Mouse (Mus musculus) liver, embryonic 14.5 days (tissue): Measurements from ENCODE around the gene Gramd1b. TPM values are rescaled to one million over a fixed set of nuclear protein-coding genes. Genes with fewer than 3 reads are reported as not detected.

Source experiments
- ATAC-seq: fragments of 200-750 bp; cut with Nextera tagmentation; 2 replicates; pipeline ENCODE4 v1.8.0; 2017; ENCODE audit warnings: moderate number of reproducible peaks, mild to moderate bottlenecking, moderate library complexity; ENCODE audit not compliant: insufficient read depth
- DNase-seq, 3 experiments: peaks; one replicate each; pipeline ENCODE4 v3.0.0-alpha.2; 2012 to 2013; ENCODE audit warnings: low read depth in 3 of 3, low spot score in 3 of 3
- H3K27ac ChIP-seq: fragments of 300-500 bp; sonication (generic); 2 replicates; pipeline ENCODE4 v1.5.1; 2014; ENCODE audit warnings: moderate library complexity, mild to moderate bottlenecking, control low read depth, inconsistent platforms
- H3K27me3 ChIP-seq: fragments of 300-500 bp; sonication (generic); 2 replicates; pipeline ENCODE4 v1.6.1; 2014; ENCODE audit warnings: mild to moderate bottlenecking, low read length, moderate library complexity; ENCODE audit not compliant: control insufficient read depth, insufficient read depth
- H3K36me3 ChIP-seq: fragments of 300-500 bp; sonication (generic); replicated peaks from 2 replicates; pipeline ENCODE4 v1.6.1; 2014; ENCODE audit warnings: low read depth; ENCODE audit not compliant: control insufficient read depth, insufficient read depth
- H3K4me1 ChIP-seq, 2 experiments: fragments of 200-500 bp in 1 of 2; fragments of 300-500 bp in 1 of 2; sonication (generic) in 1 of 2; replicated peaks; 2 replicates each; pipeline ENCODE4 v1.6.1; 2012 to 2014; ENCODE audit warnings: antibody characterized with exemption in 1 of 2, inconsistent platforms in 1 of 2, low read length in 1 of 2; ENCODE audit not compliant: control insufficient read depth in 2 of 2, insufficient read depth in 2 of 2
- H3K4me2 ChIP-seq: fragments of 300-500 bp; sonication (generic); 2 replicates; pipeline ENCODE4 v1.6.1; 2014; ENCODE audit warnings: low read depth, mild to moderate bottlenecking, control low read depth, moderate library complexity
- H3K4me3 ChIP-seq, 2 experiments: fragments of 200-500 bp in 1 of 2; fragments of 300-500 bp in 1 of 2; sonication (generic) in 1 of 2; 2 replicates each; pipeline ENCODE4 v1.5.1; 2012 to 2014; ENCODE audit warnings: low read depth in 2 of 2, low read length in 2 of 2, mild to moderate bottlenecking in 2 of 2, control low read depth in 1 of 2, inconsistent platforms in 1 of 2, moderate library complexity in 1 of 2; ENCODE audit not compliant: insufficient read depth in 1 of 2
- H3K9ac ChIP-seq: fragments of 300-500 bp; sonication (generic); replicated peaks from 2 replicates; pipeline ENCODE4 v1.6.1; 2014; ENCODE audit warnings: mild to moderate bottlenecking, control low read depth, moderate library complexity
- H3K9me3 ChIP-seq: fragments of 300-500 bp; sonication (generic); 2 replicates; pipeline ENCODE4 v1.6.1; 2016; ENCODE audit warnings: low read length, mixed read lengths; ENCODE audit not compliant: control insufficient read depth
- CTCF ChIP-seq: IDR thresholded peaks from 2 replicates; pipeline ENCODE4 v1.5.1; 2016; ENCODE audit warnings: antibody characterized with exemption, low read depth, control low read depth
- EP300 ChIP-seq: IDR thresholded peaks from 2 replicates; pipeline ENCODE4 v1.6.1; 2016; ENCODE audit warnings: antibody characterized with exemption, low read depth
- WGBS: fragments of 180-500 bp; shearing (Covaris S2); extraction: QIAGEN DNeasy Blood & Tissue Kit; methylation state at CpG from one replicate; pipeline ENCODE4 v1.1.7; 2014; ENCODE audit not compliant: insufficient replicate concordance; 5-methylcytosine and 5-hydroxymethylcytosine counted together
- polyA plus RNA-seq, 2 experiments: library from polyadenylated mRNA; depleted of rRNA in 1 of 2; stranded (reverse) in 1 of 2; unstranded in 1 of 2; fragments of >200 nt; fragmentation: Nextera tagmentation in 1 of 2; extraction: Ambion mirVana in 1 of 2; gene quantifications; 2 replicates each; pipeline versions ENCODE4 v1.2.1 to v1.2.3; 2012 to 2014

The Gramd1b gene
- polyA plus RNA-seq, 2 experiments = 0.71 to 1.0 TPM

DNA sequence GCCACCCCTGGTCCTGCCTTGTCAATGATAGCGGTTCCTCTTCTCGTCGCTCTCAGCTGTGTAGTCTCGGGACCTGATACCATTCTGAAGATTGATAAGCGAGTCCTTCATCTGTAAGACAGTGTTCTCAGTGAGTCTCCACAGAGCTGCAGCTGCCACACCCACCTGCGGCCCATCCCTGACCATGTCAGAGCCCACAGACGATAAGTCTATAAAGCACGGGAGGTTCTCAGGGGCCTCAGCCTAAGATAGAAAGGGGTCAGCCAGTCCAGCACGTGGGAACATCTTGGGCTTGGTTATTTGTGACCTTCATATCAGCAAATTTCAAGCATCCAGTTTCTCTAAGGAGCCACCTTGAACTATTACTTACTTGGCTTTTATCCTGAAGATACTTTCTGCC lies 233.2 kb downstream of the Gramd1b start:
- H3K4me1 ChIP-seq = no peaks in the 10 kb centered on the region
- H3K9me3 ChIP-seq = no peaks in the 10 kb centered on the region
- H3K4me2 ChIP-seq = no peak overlapping the region
- H3K27me3 ChIP-seq = no peaks in the 10 kb centered on the region
- no peak for DNase-seq
- H3K36me3 ChIP-seq = no peaks in the 10 kb centered on the region
- H3K27ac ChIP-seq = no peak overlapping the region
- H3K9ac ChIP-seq = no peak overlapping the region
- ATAC-seq = no peak
- TF ChIP-seq EP300 = no peak
- TF ChIP-seq CTCF = no peak
- no peak overlapping the region for H3K4me3 ChIP-seq
- 63% methylated on average over 9 of the region's 9 CpGs for WGBS

- 61% methylated on average over 5 of the region's 5 CpGs for WGBS
- DNase-seq = no peak
- Histone ChIP-seq H3K4me3 (no peak overlapping the region), H3K9me3 (no peaks in the 10 kb centered on the region), H3K4me2 (no peak overlapping the region), H3K36me3 (no peaks in the 10 kb centered on the region), H3K9ac (no peak overlapping the region), H3K27ac (no peak overlapping the region), H3K27me3 (no peaks in the 10 kb centered on the region), H3K4me1 (no peaks in the 10 kb centered on the region)
- TF ChIP-seq CTCF (no peak), EP300 (no peak)
- ATAC-seq = no peak
Observed at GRCm38 (mm10) chr9:40296251-40296650, 234.9 kb downstream of the Gramd1b start.

- Histone ChIP-seq H3K27ac (no peak overlapping the region), H3K9ac (no peak overlapping the region), H3K4me3 (no peak overlapping the region), H3K9me3 (no peaks in the 10 kb centered on the region), H3K4me1 (no peaks in the 10 kb centered on the region), H3K4me2 (no peak overlapping the region), H3K36me3 (no peaks in the 10 kb centered on the region), H3K27me3 (no peaks in the 10 kb centered on the region)
- TF ChIP-seq CTCF = no peak
- TF ChIP-seq EP300 = no peak
- DNase-seq = no peak
- 60% methylated on average over 1 of the region's 1 CpGs for WGBS
- no peak for ATAC-seq
Observed at GRCm38 (mm10) chr9:40294866-40295265, 236.3 kb downstream of the Gramd1b start.

DNA sequence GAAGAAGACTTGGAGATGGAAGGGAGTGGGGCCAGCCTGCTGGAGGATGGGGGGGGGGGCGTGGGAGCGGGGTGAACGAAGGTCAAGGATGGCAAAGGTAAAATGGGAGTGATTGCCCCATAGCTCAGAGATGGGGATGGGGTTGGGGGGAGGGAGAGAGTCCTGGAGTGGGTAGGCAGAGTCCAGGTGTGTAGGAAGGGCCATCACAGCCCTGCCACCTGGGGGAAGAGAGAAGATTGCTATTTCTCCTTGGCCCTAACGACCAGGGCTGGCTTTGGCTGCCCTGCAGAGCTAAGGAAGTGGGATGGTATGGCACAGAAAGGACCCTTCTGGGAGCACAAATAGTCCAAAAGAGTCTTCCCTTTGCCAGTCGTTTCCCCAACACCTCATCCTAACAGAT lies 237.0 kb downstream of the Gramd1b start:
- Histone ChIP-seq H3K4me3 (no peak overlapping the region), H3K4me2 (no peak overlapping the region), H3K4me1 (no peaks in the 10 kb centered on the region), H3K9ac (no peak overlapping the region), H3K36me3 (no peaks in the 10 kb centered on the region), H3K27ac (no peak overlapping the region), H3K9me3 (no peaks in the 10 kb centered on the region), H3K27me3 (no peaks in the 10 kb centered on the region)
- TF ChIP-seq CTCF = no peak
- TF ChIP-seq EP300 = no peak
- WGBS = 53% methylated on average over 3 of the region's 5 CpGs
- DNase-seq = no peak
- no peak for ATAC-seq

DNA sequence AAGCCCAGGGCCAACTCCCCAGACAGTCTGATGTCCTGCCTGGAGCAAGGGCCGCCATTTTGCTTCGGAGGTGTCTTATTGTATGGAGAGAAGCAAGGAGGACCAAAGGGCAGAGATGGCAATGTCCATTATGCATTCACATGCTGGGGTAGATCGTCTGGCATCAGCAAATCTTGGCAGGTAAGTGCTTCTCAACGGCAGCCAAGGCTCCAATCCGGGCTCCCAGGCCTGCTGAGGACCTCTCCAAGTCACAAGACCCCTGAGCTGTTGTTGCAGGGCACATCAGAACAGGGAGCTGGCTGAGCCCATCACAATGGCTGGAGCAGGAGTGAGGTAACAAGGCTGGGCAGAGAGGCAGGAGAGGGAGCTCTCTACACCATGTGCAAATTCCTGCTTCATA lies 237.4 kb downstream of the Gramd1b start:
- 63% methylated on average over 5 of the region's 5 CpGs for WGBS
- Histone ChIP-seq H3K4me1 (no peaks in the 10 kb centered on the region), H3K4me2 (no peak overlapping the region), H3K36me3 (no peaks in the 10 kb centered on the region), H3K27me3 (no peaks in the 10 kb centered on the region), H3K27ac (no peak overlapping the region), H3K4me3 (no peak overlapping the region), H3K9me3 (no peaks in the 10 kb centered on the region), H3K9ac (no peak overlapping the region)
- TF ChIP-seq EP300 = no peak
- TF ChIP-seq CTCF = no peak
- no peak for DNase-seq
- ATAC-seq = no peak

GRCm38 (mm10) chr9:40293286-40293685 lies 237.9 kb downstream of the Gramd1b start:
- Histone ChIP-seq H3K4me2 (no peak overlapping the region), H3K36me3 (no peaks in the 10 kb centered on the region), H3K4me1 (no peaks in the 10 kb centered on the region), H3K27me3 (no peaks in the 10 kb centered on the region), H3K9me3 (no peaks in the 10 kb centered on the region), H3K27ac (no peak overlapping the region), H3K4me3 (no peak overlapping the region), H3K9ac (no peak overlapping the region)
- 66% methylated on average over 8 of the region's 8 CpGs for WGBS
- TF ChIP-seq CTCF (no peak), EP300 (no peak)
- DNase-seq (no peak), ATAC-seq (no peak)
